Mouse (Mus musculus) right cerebral cortex, adult 2 months (tissue): ENCODE measurements around the gene Rogdi.

Experiments used
- DNase-seq, 2 experiments: peaks; one replicate each; pipeline ENCODE4 v3.0.0; 2021 to 2022; ENCODE audit warnings: low spot score in 2 of 2

Gene Rogdi

GRCm38 (mm10) chr16:5013054-5013838 is at the start of gene Rogdi:
Gene Rogdi, minus strand, starts transcription at chr16:5013553.
- DNase-seq: peak; percentile 99

- DNase-seq: no peak
Measured at GRCm38 (mm10) chr16:5058114-5058513, 44.8 kb upstream of the Rogdi start.

- DNase-seq: peak; percentile 68 to 76
Measured at GRCm38 (mm10) chr16:5050251-5051110, 37.1 kb upstream of the Rogdi start.

- peak; percentile 99 to 100 for DNase-seq
Measured at GRCm38 (mm10) chr16:5049774-5050234, 36.5 kb upstream of the Rogdi start, which contains the start of the genes Glyr1 and Ubn1. Gene Glyr1, minus strand, starts transcription at chr16:5049863. Gene Ubn1, plus strand, starts transcription at chr16:5050057.

GRCm38 (mm10) chr16:5049182-5049773 is 35.9 kb upstream of the Rogdi start:
- DNase-seq: no peak

GRCm38 (mm10) chr16:5045322-5045721 is 32.0 kb upstream of the Rogdi start:
- no peak for DNase-seq

GRCm38 (mm10) chr16:5036649-5037234 is 23.4 kb upstream of the Rogdi start:
- no peak for DNase-seq

- DNase-seq: no peak
Measured at GRCm38 (mm10) chr16:5035591-5035990, 22.2 kb upstream of the Rogdi start.

- no peak for DNase-seq
Measured at GRCm38 (mm10) chr16:5029847-5030246, 16.5 kb upstream of the Rogdi start.

- DNase-seq: no peak
Measured at GRCm38 (mm10) chr16:5024021-5024420, 10.7 kb upstream of the Rogdi start.

- no peak for DNase-seq
Measured at GRCm38 (mm10) chr16:5014578-5014977, 1.2 kb upstream of the Rogdi start.

- DNase-seq: peak in 1 of 2 experiments; percentile 20
Measured at GRCm38 (mm10) chr16:5012036-5013005, 1.0 kb downstream of the Rogdi start.

- no peak for DNase-seq
Measured at GRCm38 (mm10) chr16:5011285-5011684, 2.1 kb downstream of the Rogdi start.

- no peak for DNase-seq
Measured at GRCm38 (mm10) chr16:5010371-5010935, 2.9 kb downstream of the Rogdi start.

GRCm38 (mm10) chr16:5008076-5008475 is 5.3 kb downstream of the Rogdi start:
- DNase-seq: no peak

- no peak for DNase-seq
Measured at GRCm38 (mm10) chr16:5007492-5007891, 5.9 kb downstream of the Rogdi start.

- no peak for DNase-seq
Measured at GRCm38 (mm10) chr16:5007067-5007466, 6.3 kb downstream of the Rogdi start, which contains the start of gene Smim22. Gene Smim22, plus strand, starts transcription at chr16:5007288.

GRCm38 (mm10) chr16:5000611-5001010 is 12.7 kb downstream of the Rogdi start:
- no peak for DNase-seq

GRCm38 (mm10) chr16:4998984-4999383 is 14.4 kb downstream of the Rogdi start:
- no peak for DNase-seq

GRCm38 (mm10) chr16:4997553-4997952 is 15.8 kb downstream of the Rogdi start, which contains the start of gene Sept12:
Gene Sept12, minus strand, starts transcription at chr16:4997852.
- no peak for DNase-seq
